Mouse (Mus musculus) retina, postnatal 7 days (tissue): ENCODE measurements at regions not wholly inside any gene's neighbourhood (a gene's known extent, or its start where the extent isn't known, plus 50 kb on each side); places are given as distances from the start of the nearest gene placed in this dataset.

ENCODE experiments used
- DNase-seq: peaks from one replicate; pipeline ENCODE4 v3.0.0-alpha.2; 2012; ENCODE audit warnings: low read depth, low spot score

GRCm38 (mm10) chr10:112863808-112864207 lies 65.0 kb downstream of the Atxn7l3b start:
- DNase-seq, result no peak

DNA sequence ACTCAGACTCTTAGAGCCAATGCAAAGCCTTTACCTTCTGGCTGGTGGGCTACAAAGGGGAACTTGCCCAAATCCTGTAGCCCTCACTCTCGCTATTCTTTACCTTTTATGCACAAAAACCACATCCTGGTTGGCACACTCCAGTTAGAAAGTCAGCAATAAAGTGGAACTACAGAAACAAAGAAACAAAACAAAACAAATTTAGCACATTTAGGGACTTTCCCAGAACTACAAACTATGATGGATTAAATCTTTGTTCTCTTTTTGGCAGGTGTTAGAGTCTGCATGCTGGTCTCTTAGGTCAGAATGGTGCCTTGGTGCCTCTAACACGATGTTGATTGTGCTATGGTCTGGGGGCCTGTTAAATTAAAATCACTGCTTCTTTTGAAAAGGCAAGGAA lies 65.4 kb downstream of the Atxn7l3b start:
- no peak for DNase-seq

- no peak for DNase-seq
These were observed 76.8 kb downstream of the Atxn7l3b start for GRCm38 (mm10) chr10:112851997-112852396.

- peak; percentile 2 for DNase-seq
These were observed 82.6 kb downstream of the Atxn7l3b start for GRCm38 (mm10) chr10:112846225-112846624.

DNA sequence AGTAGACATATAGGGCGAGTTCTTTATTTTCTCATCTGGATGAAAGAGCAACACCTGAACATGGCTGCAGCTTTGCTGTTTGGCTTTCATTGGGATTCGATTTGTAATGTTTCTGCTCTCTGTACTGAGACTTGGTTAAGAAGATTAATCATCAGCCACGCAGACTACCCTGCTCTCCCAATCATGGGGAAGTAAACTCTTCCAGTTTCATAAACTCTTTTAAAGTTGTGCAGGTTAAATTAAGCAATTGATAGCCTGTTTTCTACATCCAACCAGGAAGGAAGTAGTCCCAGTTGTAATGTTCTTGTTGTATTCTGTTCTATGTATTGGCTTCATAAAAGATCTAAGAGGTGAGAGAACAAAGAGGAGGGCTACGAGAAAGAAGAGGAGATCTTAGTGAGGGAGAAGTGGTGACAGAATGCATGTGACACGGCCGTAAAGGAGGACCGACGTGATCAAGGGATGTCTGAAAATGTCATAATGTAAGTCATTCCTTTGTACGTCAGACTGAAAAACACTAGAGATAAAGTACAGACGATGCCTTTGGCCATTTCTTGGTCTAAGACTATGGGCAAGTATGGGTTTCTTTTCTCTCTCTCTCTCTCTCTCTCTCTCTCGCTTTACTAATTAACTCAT lies 91.3 kb downstream of the Atxn7l3b start:
- DNase-seq, result no peak

DNA sequence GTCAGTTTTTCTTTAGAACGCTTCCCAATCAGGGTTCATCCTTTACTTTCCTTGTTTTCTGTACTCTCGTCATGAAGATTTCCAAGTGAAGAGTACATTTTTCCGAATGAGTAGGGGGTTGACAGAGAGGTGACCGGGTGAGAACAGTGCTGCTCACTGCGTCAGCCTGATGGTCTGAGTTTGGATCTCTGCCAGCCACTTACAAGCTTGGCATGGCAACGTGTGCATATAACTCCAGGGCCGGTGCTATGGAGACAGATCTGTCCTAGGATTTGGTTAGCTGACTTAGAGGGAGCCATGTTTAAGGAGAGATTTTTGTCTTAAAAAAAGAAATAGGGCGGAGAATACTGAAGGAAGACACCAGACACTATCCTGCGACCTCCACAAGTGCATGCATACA lies 92.8 kb downstream of the Atxn7l3b start:
- no peak for DNase-seq

DNA sequence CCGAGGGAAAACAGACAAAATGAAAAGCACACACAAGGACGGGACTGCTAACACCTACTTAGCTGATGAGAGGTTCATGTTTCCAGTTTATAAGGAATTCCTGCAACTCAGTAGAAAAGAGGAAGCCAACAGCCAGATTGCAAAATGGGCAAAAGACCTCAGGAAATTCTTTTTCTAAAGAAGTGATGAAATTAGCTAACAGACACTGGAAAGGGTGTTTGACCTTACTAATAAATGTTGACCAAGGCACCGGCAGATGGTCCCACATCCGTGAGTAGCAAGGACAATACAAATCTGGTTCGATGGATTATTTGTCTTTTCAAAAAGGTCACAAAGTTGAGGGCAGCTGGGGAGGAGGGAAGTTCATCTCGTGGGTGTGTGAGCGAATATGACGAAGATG lies 93.3 kb downstream of the Atxn7l3b start:
- DNase-seq, result no peak

- DNase-seq, result no peak
These were observed 118.6 kb downstream of the Atxn7l3b start for GRCm38 (mm10) chr10:112810181-112810580.

DNA sequence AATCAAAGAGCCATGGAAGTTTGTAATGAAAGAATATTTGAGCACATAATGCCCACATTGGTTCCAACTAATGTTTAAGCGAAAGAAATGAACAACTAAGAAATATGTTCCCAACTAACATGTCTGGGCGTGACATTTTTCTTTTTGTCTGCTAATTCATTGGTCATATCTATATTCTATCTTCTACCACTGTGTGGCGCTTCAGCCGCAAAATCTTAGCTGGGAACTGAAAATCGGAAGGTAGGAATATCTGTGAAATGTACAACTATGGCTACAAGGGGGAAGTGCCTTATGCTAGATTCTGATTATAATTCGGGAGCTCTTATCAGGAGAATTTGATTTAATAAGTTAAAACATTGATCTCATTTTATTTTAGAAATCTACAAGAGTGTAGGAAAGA lies 125.2 kb downstream of the Atxn7l3b start:
- peak; percentile 2 for DNase-seq

DNA sequence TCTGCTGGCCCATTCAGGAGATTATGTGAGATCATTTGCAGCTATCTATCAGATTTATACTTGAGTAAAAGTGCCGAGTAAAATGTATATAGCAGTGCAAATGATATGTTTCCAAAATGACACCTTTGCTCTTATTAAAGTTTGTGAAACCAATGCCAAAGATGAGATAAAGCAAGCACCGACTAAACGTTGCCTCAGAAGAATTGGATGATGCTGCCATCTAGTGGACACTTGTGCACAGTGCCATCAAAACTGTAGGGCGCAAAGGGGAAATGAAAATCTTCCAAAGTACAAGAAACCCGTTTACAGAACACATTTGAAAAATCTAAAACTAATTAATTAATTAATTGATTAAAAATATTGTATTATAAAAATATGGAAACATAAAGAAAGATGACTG lies 127.2 kb downstream of the Atxn7l3b start:
- DNase-seq, result peak; percentile 45

DNA sequence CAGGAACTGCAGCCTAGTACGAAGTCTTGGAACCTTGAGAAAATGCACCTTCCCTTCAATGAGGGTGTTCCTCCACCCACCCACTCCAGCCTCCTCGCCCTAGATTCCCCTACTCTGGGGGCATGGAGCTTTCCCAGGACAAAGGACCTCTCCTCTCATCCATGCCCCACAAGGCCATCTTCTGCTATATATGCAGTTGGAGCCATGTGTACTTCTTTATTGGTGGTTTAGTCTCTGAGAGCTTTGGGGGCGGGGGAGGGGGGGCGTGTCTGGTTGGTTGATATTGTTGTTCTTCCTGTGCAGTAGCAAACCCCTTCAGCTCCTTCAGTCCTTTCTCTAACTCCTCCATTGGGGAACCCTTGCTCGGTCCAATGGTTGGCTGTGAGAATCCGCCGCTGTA lies 130.2 kb downstream of the Atxn7l3b start:
- no peak for DNase-seq

GRCm38 (mm10) chr10:112798090-112798489 lies 130.7 kb downstream of the Atxn7l3b start:
- DNase-seq, result no peak

GRCm38 (mm10) chr10:112795938-112796337 lies 132.9 kb downstream of the Atxn7l3b start:
- DNase-seq, result no peak

- DNase-seq, result no peak
These were observed 133.3 kb downstream of the Atxn7l3b start for GRCm38 (mm10) chr10:112795473-112795872.

GRCm38 (mm10) chr10:112788236-112788635 lies 140.6 kb downstream of the Atxn7l3b start:
- no peak for DNase-seq

GRCm38 (mm10) chr10:112774262-112774661 lies 154.5 kb downstream of the Atxn7l3b start:
- no peak for DNase-seq

DNA sequence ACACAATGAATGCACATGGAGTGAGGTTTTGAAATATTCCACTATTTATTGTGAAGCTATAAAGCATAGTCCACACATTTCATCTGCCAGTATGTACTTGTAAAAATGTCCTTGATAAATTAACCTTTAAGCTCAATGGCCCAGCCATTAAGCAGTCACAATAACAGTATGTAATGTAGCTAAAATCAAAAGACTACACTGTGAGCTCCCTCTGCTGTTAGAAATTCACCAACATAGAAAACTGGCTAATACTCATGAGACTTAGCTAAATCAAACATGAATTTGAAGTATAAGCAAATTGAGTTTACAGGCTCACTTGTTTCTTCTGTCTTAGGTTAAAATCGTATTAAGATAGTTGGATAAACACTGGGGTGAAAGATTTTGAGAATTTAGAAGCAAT lies 182.1 kb downstream of the Atxn7l3b start:
- DNase-seq, result peak; percentile 5

DNA sequence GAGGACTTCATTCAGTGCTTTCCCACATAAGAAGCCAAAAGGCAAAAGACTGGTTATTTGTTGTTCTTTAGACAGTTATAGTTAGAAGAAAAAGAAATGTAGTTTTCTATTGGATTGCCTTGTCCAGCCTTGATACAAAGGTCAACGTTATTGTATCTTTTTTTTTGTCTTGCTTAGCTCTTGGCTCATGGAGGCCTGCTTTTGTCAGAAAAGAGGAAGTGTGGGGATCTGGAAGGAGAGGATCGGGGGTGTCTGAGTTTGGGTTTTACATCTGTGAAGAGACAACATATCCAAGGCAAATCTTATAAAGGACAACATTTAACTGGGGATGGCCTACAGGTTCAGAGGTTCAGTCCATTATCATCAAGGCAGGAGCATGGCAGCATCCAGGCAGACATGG lies 185.3 kb downstream of the Atxn7l3b start:
- DNase-seq, result no peak

- DNase-seq, result no peak
These were observed 186.7 kb downstream of the Atxn7l3b start for GRCm38 (mm10) chr10:112742123-112742522.
